Mouse (Mus musculus) heart, postnatal 0 days (tissue): ENCODE data around the gene Rassf8. TPM values are rescaled to one million over a fixed set of nuclear protein-coding genes. Genes with fewer than 3 reads are reported as not detected.

Experiments used
- ATAC-seq: fragments of 200-750 bp; cut with Nextera tagmentation; 2 replicates; pipeline ENCODE4 v1.8.0; 2017; ENCODE audit warnings: low read depth, moderate number of reproducible peaks, moderate library complexity; ENCODE audit not compliant: insufficient read depth
- DNase-seq: peaks from one replicate; pipeline ENCODE4 v3.0.0-alpha.2; 2016; ENCODE audit warnings: low spot score
- H3K27ac ChIP-seq: fragments of 300-500 bp; sonication (generic); 2 replicates; pipeline ENCODE4 v1.5.1; 2014; ENCODE audit warnings: low read depth, mild to moderate bottlenecking
- H3K27me3 ChIP-seq: fragments of 300-500 bp; sonication (generic); 2 replicates; pipeline ENCODE4 v1.6.1; 2014; ENCODE audit warnings: low read length, mixed read lengths; ENCODE audit not compliant: control insufficient read depth, insufficient read depth
- H3K36me3 ChIP-seq: fragments of 300-500 bp; sonication (generic); replicated peaks from 2 replicates; pipeline ENCODE4 v1.6.1; 2014; ENCODE audit warnings: low read length, mixed read lengths; ENCODE audit not compliant: control insufficient read depth, insufficient read depth
- H3K4me1 ChIP-seq: fragments of 300-500 bp; sonication (generic); 2 replicates; pipeline ENCODE4 v1.6.1; 2014; ENCODE audit warnings: antibody characterized with exemption; ENCODE audit not compliant: control insufficient read depth, insufficient read depth
- H3K4me2 ChIP-seq: fragments of 300-500 bp; sonication (generic); 2 replicates; pipeline ENCODE4 v1.6.1; 2014; ENCODE audit warnings: low read depth, mild to moderate bottlenecking, low read length, moderate library complexity
- H3K4me3 ChIP-seq: fragments of 300-500 bp; sonication (generic); 2 replicates; pipeline ENCODE4 v1.5.1; 2014; ENCODE audit warnings: low read depth, low read length
- H3K9ac ChIP-seq: fragments of 300-500 bp; sonication (generic); replicated peaks from 2 replicates; pipeline ENCODE4 v1.6.1; 2014; ENCODE audit warnings: low read depth, low read length, mixed read lengths
- H3K9me3 ChIP-seq: fragments of 300-500 bp; sonication (generic); replicated peaks from 2 replicates; pipeline ENCODE4 v1.6.1; 2016; ENCODE audit warnings: low read length; ENCODE audit not compliant: control insufficient read depth
- CTCF ChIP-seq: IDR thresholded peaks from 2 replicates; pipeline ENCODE4 v1.5.1; 2016; ENCODE audit warnings: antibody characterized with exemption, control low read depth, low read depth
- EP300 ChIP-seq: IDR thresholded peaks from 2 replicates; pipeline ENCODE4 v1.6.1; 2016; ENCODE audit warnings: antibody characterized with exemption, low read depth
- WGBS: fragments of 180-500 bp; shearing (Covaris S2); extraction: QIAGEN DNeasy Blood & Tissue Kit; methylation state at CpG from one replicate; pipeline ENCODE4 v1.1.7; 2014; 5-methylcytosine and 5-hydroxymethylcytosine counted together
- polyA plus RNA-seq: library from polyadenylated mRNA; unstranded; fragments of >200 nt; fragmentation: Nextera tagmentation; extraction: Ambion mirVana; gene quantifications from 2 replicates; pipeline ENCODE4 v1.2.1, GENCODE M21; 2015
- total RNA-seq: library from RNA; depleted of rRNA; stranded (reverse); fragments of >200 nt; gene quantifications from 2 replicates; pipeline ENCODE4 v1.2.3, GENCODE M21; 2014; ENCODE audit warnings: low replicate concordance

Gene Rassf8
- total and polyA plus RNA-seq, 2 experiments from 2014 or later: 11.1 to 72.6 TPM

DNA sequence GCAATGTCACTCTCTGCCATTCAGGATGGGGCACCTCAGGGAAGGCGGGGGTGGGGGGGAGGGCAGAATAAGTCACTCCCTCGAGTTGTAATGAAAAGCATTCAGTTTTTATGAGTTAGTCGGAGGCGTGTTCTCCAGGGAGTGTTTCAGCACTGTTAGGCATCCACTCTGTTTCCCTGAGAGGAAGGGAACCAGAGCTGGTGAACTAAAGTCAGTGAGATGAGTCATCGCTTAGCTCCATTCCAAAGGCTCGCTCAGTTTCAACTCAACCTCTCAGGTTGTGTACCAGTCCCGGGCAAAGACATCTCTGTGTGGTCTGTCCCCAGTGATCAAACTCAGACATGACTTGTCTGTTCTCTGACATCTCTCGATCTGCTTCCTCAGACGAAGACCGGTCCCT lies 20.7 kb upstream of the Rassf8 start:
- no peaks in the 10 kb centered on the region for H3K9me3 ChIP-seq
- DNase-seq: no peak
- TF ChIP-seq EP300 (no peak), CTCF (no peak)
- H3K4me2 ChIP-seq: no peak overlapping the region
- no peak overlapping the region for H3K27ac ChIP-seq
- no peaks in the 10 kb centered on the region for H3K4me1 ChIP-seq
- ATAC-seq: no peak
- no peak overlapping the region for H3K9ac ChIP-seq
- no peak overlapping the region for H3K4me3 ChIP-seq
- H3K36me3 ChIP-seq: no peaks in the 10 kb centered on the region
- WGBS: 60% methylated on average over 10 of the region's 10 CpGs
- no peaks in the 10 kb centered on the region for H3K27me3 ChIP-seq

DNA sequence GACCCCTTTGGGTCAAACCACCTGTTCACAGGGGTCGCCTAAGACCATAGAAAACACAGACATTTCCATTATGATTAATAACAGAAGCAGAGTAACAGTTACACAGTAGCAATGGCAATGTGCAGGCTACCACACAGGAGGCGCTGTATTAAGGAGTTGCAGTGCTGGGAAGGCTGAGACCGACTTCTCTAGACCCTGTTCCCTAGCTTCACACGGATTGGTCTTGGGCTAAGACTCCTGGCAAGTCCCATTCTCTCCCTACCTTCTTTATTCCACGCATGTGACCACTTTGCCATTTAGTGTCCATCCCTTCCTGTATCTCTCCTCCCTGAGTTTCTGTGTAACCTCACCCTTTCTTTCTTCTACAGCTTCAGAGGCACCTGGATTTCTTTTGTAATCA lies 19.6 kb upstream of the Rassf8 start:
- no peaks in the 10 kb centered on the region for H3K27me3 ChIP-seq
- H3K27ac ChIP-seq: no peak overlapping the region
- TF ChIP-seq CTCF (no peak), EP300 (no peak)
- no peaks in the 10 kb centered on the region for H3K9me3 ChIP-seq
- WGBS: 52% methylated on average over 5 of the region's 5 CpGs
- H3K4me3 ChIP-seq: no peak overlapping the region
- H3K4me1 ChIP-seq: peaks cover 6% of the 10 kb centered on the region; the same call in 1 of the 2 replicates
- H3K4me2 ChIP-seq: no peak overlapping the region
- no peak for DNase-seq
- no peak for ATAC-seq
- H3K9ac ChIP-seq: no peak overlapping the region
- no peaks in the 10 kb centered on the region for H3K36me3 ChIP-seq

DNA sequence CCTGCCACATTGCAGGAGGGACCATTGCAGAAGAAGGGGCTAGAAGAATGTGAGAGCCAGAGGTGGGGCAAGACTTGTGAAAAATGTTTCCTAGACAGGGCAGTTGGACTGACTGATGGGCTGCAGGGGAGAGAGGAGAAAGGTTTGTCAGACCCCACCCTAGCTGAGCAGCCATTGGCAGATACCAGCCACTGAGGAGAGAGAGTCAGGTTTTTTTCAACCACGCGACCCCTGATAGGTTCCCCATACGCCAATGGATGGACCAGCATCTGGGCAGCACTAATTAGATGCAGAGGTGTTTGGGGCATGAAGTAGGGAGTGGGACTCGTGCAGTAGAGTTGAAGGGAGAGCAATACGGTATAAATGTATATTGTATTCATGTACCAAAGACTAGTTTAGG lies 13.7 kb upstream of the Rassf8 start:
- Histone ChIP-seq H3K4me1 (peaks cover 6% of the 10 kb centered on the region; the same call in 1 of the 2 replicates), H3K4me2 (no peak overlapping the region)
- 72% methylated on average over 5 of the region's 5 CpGs for WGBS

DNA sequence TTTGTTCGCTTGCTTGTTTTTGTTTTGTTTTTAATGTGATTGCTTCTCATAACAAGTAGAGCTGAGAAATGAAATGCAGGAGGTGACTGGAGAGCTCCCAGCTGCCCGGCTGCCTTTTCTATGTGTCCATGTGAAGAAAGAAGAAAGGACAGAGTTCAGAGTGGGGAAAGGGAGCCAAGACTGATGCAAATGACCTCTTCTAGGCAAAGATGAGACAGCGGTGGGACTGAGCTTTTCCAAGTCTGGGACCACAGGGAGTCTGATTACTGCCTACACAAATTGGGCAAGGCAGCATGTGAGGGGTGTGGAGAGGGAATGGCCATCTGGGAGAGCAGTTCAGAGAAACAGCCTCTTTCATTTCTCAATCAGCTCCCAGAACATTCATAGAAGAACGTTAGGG lies 13.3 kb upstream of the Rassf8 start:
- no peak for DNase-seq
- no peak overlapping the region for H3K4me2 ChIP-seq
- 70% methylated on average over 4 of the region's 4 CpGs for WGBS
- H3K27ac ChIP-seq: 0 out of 2 replicates have a peak overlapping the region, but pooled peaks have one; percentile 20
- no peak overlapping the region for H3K9ac ChIP-seq
- no peak overlapping the region for H3K4me3 ChIP-seq
- no peaks in the 10 kb centered on the region for H3K36me3 ChIP-seq
- H3K9me3 ChIP-seq: no peaks in the 10 kb centered on the region
- ATAC-seq: no peak
- no peaks in the 10 kb centered on the region for H3K27me3 ChIP-seq
- peaks cover 6% of the 10 kb centered on the region; the same call in 1 of the 2 replicates for H3K4me1 ChIP-seq
- TF ChIP-seq EP300 (no peak), CTCF (no peak)

More for the DNA sequence above, 13.7 kb upstream of the Rassf8 start:
- Histone ChIP-seq H3K9me3 (no peaks in the 10 kb centered on the region), H3K27me3 (no peaks in the 10 kb centered on the region), H3K9ac (no peak overlapping the region), H3K27ac (no peak overlapping the region), H3K4me3 (no peak overlapping the region), H3K36me3 (no peaks in the 10 kb centered on the region)
- DNase-seq (no peak), ATAC-seq (no peak)
- TF ChIP-seq CTCF: no peak

DNA sequence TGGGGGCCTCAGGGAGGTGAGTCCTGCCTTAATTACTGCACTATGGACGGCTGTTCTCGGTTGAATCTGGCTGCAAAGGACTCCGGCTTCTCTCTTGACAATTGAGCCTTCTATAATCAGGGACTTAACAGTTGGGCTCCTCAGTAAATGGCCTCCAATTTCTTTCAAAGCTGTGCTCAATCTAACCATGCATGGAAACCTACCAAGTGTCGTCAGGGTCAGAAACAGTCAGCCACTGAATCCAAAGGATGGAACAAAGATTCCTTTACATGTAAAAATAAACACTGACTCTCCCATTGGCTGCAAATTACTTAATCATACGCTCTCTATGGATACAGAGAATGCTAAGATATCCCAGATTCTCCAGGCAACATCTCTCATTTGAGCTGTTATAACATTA lies 12.6 kb upstream of the Rassf8 start:
- Histone ChIP-seq H3K4me2 (no peak overlapping the region), H3K4me1 (peaks cover 6% of the 10 kb centered on the region; the same call in 1 of the 2 replicates), H3K9me3 (no peaks in the 10 kb centered on the region), H3K36me3 (no peaks in the 10 kb centered on the region), H3K27me3 (no peaks in the 10 kb centered on the region), H3K27ac (0 out of 2 replicates have a peak overlapping the region, but pooled peaks have one; percentile 20), H3K9ac (no peak overlapping the region), H3K4me3 (no peak overlapping the region)
- no peak for TF ChIP-seq EP300
- TF ChIP-seq CTCF: no peak
- ATAC-seq: no peak
- no peak for DNase-seq
- WGBS: 76% methylated on average over 5 of the region's 5 CpGs

DNA sequence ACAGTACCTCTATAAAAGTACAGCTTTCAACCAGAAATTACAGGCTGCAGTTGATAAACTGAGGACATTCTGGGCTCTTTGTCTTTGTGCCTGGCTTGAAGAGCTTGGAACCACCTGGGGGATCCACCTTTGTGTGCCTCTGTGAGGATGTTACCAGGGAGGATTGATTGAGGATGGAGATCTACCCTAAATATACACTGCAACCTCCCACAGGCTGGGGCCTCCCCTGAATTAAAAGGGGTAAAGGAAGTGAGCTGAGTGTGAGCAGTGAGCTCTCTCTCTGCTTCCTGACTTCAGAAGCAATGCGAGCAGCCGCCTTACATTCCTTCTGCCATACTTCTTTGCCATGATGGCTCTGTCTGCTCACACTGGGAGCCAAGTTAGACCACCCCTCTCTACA lies 10.4 kb upstream of the Rassf8 start:
- 73% methylated on average over 2 of the region's 2 CpGs for WGBS
- Histone ChIP-seq H3K4me2 (no peak overlapping the region), H3K27ac (no peak overlapping the region), H3K4me1 (peaks cover 6% of the 10 kb centered on the region; the same call in 1 of the 2 replicates), H3K9me3 (peaks cover 2% of the 10 kb centered on the region; the same call in 1 of the 2 replicates), H3K4me3 (no peak overlapping the region), H3K27me3 (no peaks in the 10 kb centered on the region), H3K9ac (no peak overlapping the region), H3K36me3 (no peaks in the 10 kb centered on the region)
- TF ChIP-seq CTCF (no peak), EP300 (no peak)
- ATAC-seq (no peak), DNase-seq (no peak)
